Mouse (Mus musculus): ENCODE results near the gene Morc4.
A peak's percentile ranks its signal among the peaks of the same experiment; 100 is the strongest.

Gene Morc4

DNA sequence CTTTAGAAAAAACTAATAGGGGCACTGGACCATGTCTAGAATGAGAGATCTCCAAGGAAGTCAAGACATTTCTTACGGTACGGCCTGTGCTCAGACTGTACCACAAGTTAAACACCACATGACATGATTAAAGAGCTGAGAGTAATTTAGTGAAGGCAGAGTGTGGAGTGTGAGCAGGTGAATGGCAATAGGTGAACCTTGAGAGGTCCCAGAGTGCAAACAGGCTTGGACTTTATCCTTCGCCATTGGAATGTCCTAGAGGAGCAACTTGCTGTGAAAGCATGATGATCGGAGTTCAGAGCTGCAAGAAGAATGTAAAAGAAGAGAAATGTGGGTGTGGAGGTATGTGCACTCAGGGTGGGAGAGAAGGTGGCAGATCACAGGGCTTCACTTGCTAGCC is 65.6 kb downstream of the Morc4 start:
- DNase-seq (ENCODE audit: low spot score): no peak

DNA sequence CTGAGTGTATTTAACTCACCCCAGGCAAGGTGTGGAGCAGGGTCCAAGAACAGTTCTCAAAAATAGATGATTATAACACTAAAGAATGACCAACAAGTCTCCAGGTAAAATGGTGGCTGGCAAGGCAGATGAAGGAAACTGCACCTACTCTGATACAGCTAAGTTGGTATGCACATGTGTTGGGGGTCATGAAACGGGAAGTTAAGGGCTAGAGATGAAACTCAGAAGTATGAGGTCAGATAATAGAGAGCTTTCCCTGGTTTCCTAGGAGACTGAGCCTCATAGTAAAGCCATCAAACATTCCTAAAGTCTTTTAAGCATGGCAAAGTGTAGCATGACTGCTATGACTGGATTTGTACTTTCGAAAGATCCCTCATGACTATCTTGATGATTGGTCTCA is 68.4 kb downstream of the Morc4 start:
- no peak for DNase-seq (ENCODE audit: low spot score)

- no peak for DNase-seq (ENCODE audit: low spot score)
These were observed 71.0 kb downstream of the Morc4 start, which contains the start of gene Cldn2 for GRCm38 (mm10) chrX:139800406-139800878. TSS of gene Cldn2 (plus strand) at chrX:139800828.

GRCm38 (mm10) chrX:139799953-139800352 is 71.5 kb downstream of the Morc4 start:
- no peak for DNase-seq (ENCODE audit: low spot score)

- no peak for DNase-seq (ENCODE audit: low spot score)
These were observed 73.6 kb downstream of the Morc4 start for GRCm38 (mm10) chrX:139797875-139798274.

- DNase-seq (ENCODE audit: low spot score): no peak
These were observed 75.4 kb downstream of the Morc4 start for GRCm38 (mm10) chrX:139796037-139796436.

DNA sequence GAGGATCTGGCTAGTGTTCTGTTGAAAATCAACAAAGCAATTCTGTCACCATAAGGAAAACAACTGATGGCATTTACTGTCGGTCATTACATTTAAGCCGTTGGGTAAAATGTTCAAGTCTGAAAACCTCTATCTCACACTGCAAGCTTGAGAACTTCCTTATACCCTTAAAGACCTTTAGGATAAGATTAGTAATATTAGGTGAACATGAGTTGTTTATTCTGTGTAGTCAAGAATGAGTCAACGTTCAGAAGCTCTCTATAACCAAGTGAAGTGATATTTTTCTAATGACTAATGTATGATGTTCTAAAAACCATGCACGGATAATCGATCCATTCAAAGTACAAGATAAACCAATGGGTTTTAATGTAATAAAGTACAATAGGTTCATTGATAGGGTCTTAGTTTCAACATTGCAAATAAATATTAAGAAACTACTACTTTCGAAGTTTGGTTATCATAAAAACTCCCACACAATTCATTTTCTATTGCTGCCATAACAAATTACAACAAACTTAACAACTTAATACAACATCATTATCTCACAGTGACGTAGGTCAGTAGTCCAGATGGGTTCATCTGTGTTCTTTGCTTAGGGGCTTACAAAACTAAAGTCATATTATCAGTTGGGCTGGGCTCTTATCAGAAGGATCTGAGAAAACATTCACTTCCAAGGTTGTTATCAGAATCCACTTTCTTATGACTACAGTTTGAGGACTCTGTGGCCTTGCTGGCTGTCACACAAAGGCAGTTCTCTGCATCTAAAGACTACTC is 77.2 kb downstream of the Morc4 start:
- no peak for DNase-seq (ENCODE audit: low spot score)

DNA sequence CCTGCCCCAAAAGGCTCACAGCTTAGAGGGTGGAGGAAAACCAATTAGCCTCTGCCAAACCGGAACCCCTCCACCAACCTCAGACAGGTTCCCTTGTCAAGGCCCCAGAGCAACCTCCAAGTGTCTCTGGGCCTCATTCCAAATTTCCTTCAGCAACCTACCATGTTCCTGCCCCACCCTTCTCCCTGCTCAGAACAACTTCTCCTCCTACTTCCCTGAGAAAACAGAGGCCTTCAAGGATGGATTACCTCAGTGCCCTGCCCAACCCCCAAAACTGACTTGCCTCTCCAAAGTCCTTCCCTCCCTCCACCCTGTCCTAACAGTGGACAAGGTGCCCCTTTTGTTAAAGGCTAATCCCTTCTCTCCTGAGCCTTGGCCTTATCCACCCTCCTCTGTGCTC is 85.7 kb downstream of the Morc4 start:
- no peak for DNase-seq (ENCODE audit: low spot score)

GRCm38 (mm10) chrX:139783045-139783422 is 88.4 kb downstream of the Morc4 start:
- DNase-seq (ENCODE audit: low spot score): no peak

DNA sequence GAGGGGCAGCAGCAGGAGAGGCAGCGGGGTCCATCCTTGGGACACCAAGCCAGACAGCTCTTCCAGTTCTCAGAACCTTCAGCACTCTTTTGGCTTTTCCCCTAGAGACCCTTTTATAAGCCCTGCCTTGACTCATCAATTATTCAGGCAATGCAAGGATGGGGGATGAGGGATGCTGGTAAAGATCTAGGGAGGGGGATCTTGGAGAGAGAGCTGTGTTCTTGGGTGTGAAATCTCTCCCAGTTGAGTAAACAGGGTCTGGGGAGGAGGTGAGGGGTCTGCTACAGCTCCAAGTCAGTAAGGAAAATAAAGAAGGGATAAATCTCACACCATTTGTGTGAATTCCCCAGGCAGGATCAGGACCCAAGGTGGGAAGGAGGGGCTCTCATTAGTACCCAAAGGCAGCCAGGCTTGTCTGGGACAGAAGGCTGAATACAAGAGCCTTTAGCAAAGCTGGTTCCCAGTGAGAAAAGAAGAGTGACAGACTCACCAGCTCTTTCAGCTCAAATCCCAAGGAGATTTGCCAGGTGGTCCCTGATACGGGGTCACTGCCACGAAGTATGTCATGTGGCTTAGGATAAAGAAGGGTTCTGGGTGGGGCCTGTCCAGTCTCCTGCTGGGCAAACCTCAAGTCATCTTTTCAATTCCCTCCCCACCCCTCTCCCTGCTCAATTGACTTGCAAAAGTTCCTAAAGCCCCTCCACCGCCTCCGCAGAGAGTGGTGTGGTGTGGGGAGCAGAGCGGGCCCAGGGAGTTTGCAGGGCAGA is 89.0 kb downstream of the Morc4 start, which contains the start of gene Ripply1:
Gene Ripply1 (minus strand): TSS at position 76 of the 767 bp plus-strand sequence.
- no peak for DNase-seq (ENCODE audit: low spot score)

- no peak for DNase-seq (ENCODE audit: low spot score)
These were observed 89.9 kb downstream of the Morc4 start for GRCm38 (mm10) chrX:139781563-139781962.

DNA sequence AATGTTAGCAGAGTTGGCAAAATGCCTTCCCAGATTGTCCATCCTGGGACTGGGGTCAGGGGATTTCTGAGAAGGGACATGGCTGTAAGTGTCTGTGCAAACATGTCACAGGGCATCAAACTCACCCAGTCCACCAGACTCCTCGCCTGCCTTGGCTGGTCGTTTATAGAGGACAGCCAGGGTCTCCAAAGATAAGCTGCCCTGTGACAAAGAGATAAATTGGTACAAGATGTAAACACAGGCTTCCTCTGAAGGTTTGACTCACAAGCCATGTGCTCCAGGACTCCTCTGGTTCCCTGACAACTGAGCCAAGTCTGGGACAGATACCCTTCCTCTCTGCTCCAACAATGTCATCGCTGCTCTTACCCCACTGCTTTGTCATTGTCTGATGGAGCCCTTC is 90.5 kb downstream of the Morc4 start:
- DNase-seq (ENCODE audit: low spot score): peak; percentile 13

- DNase-seq (ENCODE audit: low spot score): no peak
These were observed 92.1 kb downstream of the Morc4 start for GRCm38 (mm10) chrX:139779401-139779800.

DNA sequence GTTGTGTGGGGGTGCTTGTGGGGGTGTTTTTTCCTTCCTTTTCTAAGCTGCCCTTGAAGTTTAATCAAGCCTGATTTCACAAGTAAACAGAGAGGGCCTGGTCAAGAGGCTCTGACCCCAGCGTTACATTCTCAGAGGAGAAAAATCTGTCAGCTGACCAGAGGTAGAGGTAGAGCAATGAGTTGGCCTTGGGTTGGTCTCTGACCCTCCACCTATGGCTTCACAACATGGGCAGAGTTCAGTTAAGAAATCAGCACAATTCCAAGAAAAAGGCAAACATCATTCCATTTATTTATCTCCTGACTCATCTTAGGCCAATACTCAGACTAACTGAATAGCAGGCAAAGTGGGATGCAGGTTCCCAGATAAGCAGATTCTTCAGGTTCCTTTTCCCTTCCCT is 92.6 kb downstream of the Morc4 start:
- DNase-seq (ENCODE audit: low spot score): no peak

GRCm38 (mm10) chrX:139777357-139777756 is 94.1 kb downstream of the Morc4 start:
- DNase-seq (ENCODE audit: low spot score): no peak

DNA sequence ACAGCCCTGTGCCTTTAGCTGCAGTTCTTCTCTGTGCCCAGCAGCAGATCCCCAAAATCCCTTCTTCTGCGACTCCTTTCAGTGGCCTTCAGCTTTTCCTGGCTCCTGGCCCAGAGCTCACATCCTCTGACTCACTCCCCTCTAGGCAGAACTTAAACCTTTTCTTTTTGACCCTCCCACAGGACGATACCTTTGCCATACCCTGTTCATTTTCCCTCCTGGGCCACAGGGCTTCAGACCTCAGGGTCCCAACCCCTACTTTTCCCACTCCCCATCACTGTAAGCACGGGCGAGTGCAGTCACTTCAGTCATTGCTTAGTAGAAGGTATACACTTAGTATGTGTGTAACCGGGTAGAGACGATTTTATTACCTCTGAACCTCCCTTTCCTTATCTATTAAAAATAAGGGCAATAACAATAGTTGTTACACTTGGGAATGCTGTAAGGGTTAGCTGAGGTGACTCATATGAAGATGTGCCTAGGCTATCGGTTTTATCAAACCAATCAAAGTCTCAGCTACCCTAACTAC is 96.3 kb downstream of the Morc4 start:
- DNase-seq (ENCODE audit: low spot score): no peak

DNA sequence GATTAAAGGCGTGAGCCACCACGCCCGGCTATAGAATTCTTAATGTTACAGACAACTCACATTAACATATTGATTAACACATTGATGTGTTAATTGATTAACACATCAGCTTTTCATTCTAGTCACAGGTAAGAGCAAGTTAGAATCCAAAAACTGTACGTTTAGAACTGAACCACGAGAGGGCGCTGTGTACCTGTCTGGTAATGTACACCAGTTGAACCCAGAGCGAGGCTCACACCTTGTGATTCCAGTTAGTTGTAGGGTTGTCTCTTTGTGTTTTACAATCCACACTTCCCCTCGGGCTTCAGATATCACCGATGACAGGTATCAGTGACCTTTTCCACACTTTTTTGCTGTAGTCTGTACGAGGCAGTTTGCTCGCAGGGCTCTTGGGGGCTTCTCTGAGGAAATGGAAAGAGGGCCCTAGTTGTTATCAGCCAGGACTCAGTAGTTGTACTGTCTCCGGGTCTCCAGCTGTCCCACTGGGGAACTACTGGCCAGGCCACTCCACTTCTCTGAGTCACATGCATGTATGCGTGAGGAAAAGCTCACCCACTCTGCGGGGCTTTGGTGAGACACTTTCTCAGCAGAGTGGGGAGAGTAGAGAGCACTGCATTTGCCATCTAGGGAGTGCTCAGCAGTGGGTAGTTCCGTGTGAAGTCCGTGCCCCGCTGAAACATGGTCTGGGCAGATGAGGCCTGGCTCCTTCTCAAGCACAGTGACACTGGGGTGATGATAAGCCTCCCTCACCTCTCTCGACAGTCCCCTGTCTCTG is 97.0 kb downstream of the Morc4 start:
- peak; percentile 62 for DNase-seq (ENCODE audit: low spot score)

Measured in c-Kit-positive CD71-positive TER-119-positive erythroid progenitor cells, embryonic 14.5 days (primary cell).